In genomic region chr6:30617020-30617958, GRCm38 (mm10) we compare ENCODE assay signal across 7 mouse cellular contexts. TPM values are rescaled to one million over a fixed set of nuclear protein-coding genes. Genes with fewer than 3 reads are reported as not detected.
DNase-seq lines count a peak whose midpoint lies in the region; ATAC-seq and TF ChIP-seq lines count a peak whose summit lies in the region.

No protein-coding gene starts in this region.

- DNase-seq in A20 (ENCODE audit: low read depth, low spot score) = peak; percentile 34
- peak; percentile 28 for DNase-seq in CD4-positive, CD25-positive, alpha-beta regulatory T cell, adult 2 months (ENCODE audit: low read depth, low spot score)
- DNase-seq in embryonic facial prominence, embryonic 11.5 days (ENCODE audit: low spot score) = peak; percentile 90
- no peak for DNase-seq in layer of hippocampus, adult 9-11 months
- DNase-seq in cerebellum, adult 11-12 months = no peak

- ATAC-seq in embryonic facial prominence, embryonic 11.5 days (replicated peaks; ENCODE audit: insufficient number of reproducible peaks, low FRiP score, low TSS enrichment, low read depth) = peak; percentile 70
- peak; percentile 55 for ATAC-seq in kidney, embryonic 15.5 days (replicated peaks; ENCODE audit: low FRiP score)

- H3K27me3 ChIP-seq in embryonic facial prominence, embryonic 11.5 days (ENCODE audit: control insufficient read depth, insufficient read depth, low read length) = no peaks in the 10 kb centered on the region
- no peaks in the 10 kb centered on the region for H3K27me3 ChIP-seq in kidney, embryonic 15.5 days
- no peaks in the 10 kb centered on the region for H3K27me3 ChIP-seq in myocyte (ENCODE audit: control insufficient read depth, insufficient read depth, insufficient read length)

- H3K9me3 ChIP-seq in embryonic facial prominence, embryonic 11.5 days (replicated peaks; ENCODE audit: control insufficient read depth, low read length) = no peaks in the 10 kb centered on the region
- no peaks in the 10 kb centered on the region for H3K9me3 ChIP-seq in kidney, embryonic 15.5 days (replicated peaks)

- no peak overlapping the region for H3ac ChIP-seq in myocyte (ENCODE audit: control insufficient read depth, insufficient read length)

- no peak for TF ChIP-seq POLR2A in myocyte (IDR thresholded peaks at IDR 0.05; ENCODE audit: insufficient read length, low read depth)

- H3K9ac ChIP-seq in embryonic facial prominence, embryonic 11.5 days (replicated peaks; ENCODE audit: low read length) = peak overlapping the region; percentile 56
- H3K9ac ChIP-seq in kidney, embryonic 15.5 days = no peak overlapping the region

- 3% methylated on average over 13 of the region's 13 CpGs for WGBS in embryonic facial prominence, embryonic 11.5 days
- WGBS in kidney, embryonic 15.5 days = 9% methylated on average over 13 of the region's 13 CpGs

- peak overlapping the region; percentile 33 for H3K4me2 ChIP-seq in embryonic facial prominence, embryonic 11.5 days (ENCODE audit: low read depth, low read length)
- H3K4me2 ChIP-seq in kidney, embryonic 15.5 days = peak overlapping the region; percentile 53
- H3K4me2 ChIP-seq in myocyte (ENCODE audit: low read depth) = peak overlapping the region; percentile 13

- H3K79me2 ChIP-seq in myocyte (ENCODE audit: control insufficient read depth, insufficient read depth) = no peaks in the 10 kb centered on the region

- H3K4me1 ChIP-seq in embryonic facial prominence, embryonic 11.5 days (ENCODE audit: control insufficient read depth, insufficient read depth, low read length) = peaks cover 20% of the 10 kb centered on the region
- H3K4me1 ChIP-seq in kidney, embryonic 15.5 days = peaks cover 37% of the 10 kb centered on the region

- H3K4me3 ChIP-seq in embryonic facial prominence, embryonic 11.5 days (ENCODE audit: low read depth, low read length) = 0 out of 2 replicates have a peak overlapping the region, but pooled peaks have one; percentile 9
- H3K4me3 ChIP-seq in kidney, embryonic 15.5 days (replicated peaks) = peak overlapping the region; percentile 19
- no peak overlapping the region for H3K4me3 ChIP-seq in myocyte

- no peaks in the 10 kb centered on the region for H3K36me3 ChIP-seq in embryonic facial prominence, embryonic 11.5 days (replicated peaks; ENCODE audit: control insufficient read depth, insufficient read depth, low read depth, low read length)
- H3K36me3 ChIP-seq in kidney, embryonic 15.5 days = no peaks in the 10 kb centered on the region
- no peaks in the 10 kb centered on the region for H3K36me3 ChIP-seq in myocyte (ENCODE audit: control insufficient read depth, insufficient read depth)

- peak overlapping the region; percentile 85 for H3K27ac ChIP-seq in embryonic facial prominence, embryonic 11.5 days (replicated peaks; ENCODE audit: low read depth, low read length)
- H3K27ac ChIP-seq in kidney, embryonic 15.5 days = peak overlapping the region; percentile 78

TF ChIP-seq in myocyte, 11 proteins besides CTCF, POLR2A, EP300 and RAD21:
- no peak for TF ChIP-seq MYOD1 (IDR thresholded peaks at IDR 0.05; ENCODE audit: control insufficient read depth in 1 of 3, insufficient read length in 2 of 3, low read depth in 2 of 3)
- peak in 1 of 3 experiments; percentile 40 for TF ChIP-seq MYOG (IDR thresholded peaks at IDR 0.05; ENCODE audit: control insufficient read depth in 1 of 3, insufficient read depth in 1 of 3, insufficient read length in 2 of 3, low read depth in 2 of 3)

RNA-seq across cellular contexts. Expression of gene Cpa5, which starts 6.5 kb away (rescaled TPM):
- 0.22 and 0.27 TPM in 2 replicates for polyA plus RNA-seq in embryonic facial prominence, embryonic 11.5 days (2014; fragmentation: Nextera tagmentation; extraction: Ambion mirVana)
- polyA plus RNA-seq in kidney, embryonic 15.5 days (2015; fragmentation: Nextera tagmentation; extraction: Ambion mirVana) = 0.40 and 0.66 TPM in 2 replicates
- not detected for polyA plus RNA-seq in myocyte (2012; fragmentation: generic; extraction: Trizol)

RNA-seq across cellular contexts. Expression of gene Cpa1, which starts 21.7 kb away (rescaled TPM):
- 0.17 and 0.21 TPM in 2 replicates for polyA plus RNA-seq in embryonic facial prominence, embryonic 11.5 days (2014; fragmentation: Nextera tagmentation; extraction: Ambion mirVana)
- 1.8 and 3.0 TPM in 2 replicates for polyA plus RNA-seq in kidney, embryonic 15.5 days (2015; fragmentation: Nextera tagmentation; extraction: Ambion mirVana)
- 0.29 TPM for polyA plus RNA-seq in myocyte (2012; fragmentation: generic; extraction: Trizol)

RNA-seq across cellular contexts. Expression of gene Cpa4, which starts 49.1 kb away (rescaled TPM):
- 1.4 TPM in 2 replicates for polyA plus RNA-seq in embryonic facial prominence, embryonic 11.5 days (2014; fragmentation: Nextera tagmentation; extraction: Ambion mirVana)
- 0.18 and 0.37 TPM in 2 replicates for polyA plus RNA-seq in kidney, embryonic 15.5 days (2015; fragmentation: Nextera tagmentation; extraction: Ambion mirVana)
- 0.01 TPM for polyA plus RNA-seq in myocyte (2012; fragmentation: generic; extraction: Trizol)

Comparison
In these comparisons a context has a peak if more than half of its experiments do, and no peak if none do; other contexts are left out.
1. DNase-seq: peak in A20 (single experiment), CD4-positive, CD25-positive, alpha-beta regulatory T cell, adult 2 months (single experiment) and embryonic facial prominence, embryonic 11.5 days (single experiment); none in layer of hippocampus, adult 9-11 months (single experiment) and cerebellum, adult 11-12 months (single experiment).
2. Peak in every context shown above with its lines, with median percentiles within 50 percentile points of each other: H3K4me2 ChIP-seq.